Mouse (Mus musculus) mouse trophoblast stem cell (cell line): Measurements from ENCODE around the gene Gm20388.

ENCODE experiments used
- in situ Hi-C, 2 experiments: fragments of 300-500 bp; cut with MseI, MboI; formaldehyde crosslinking; loops; 2 replicates in 1 of 2; 3 replicates in 1 of 2; pipeline ENCODE4 v1.15.1; 2025

Gene Gm20388

GRCm38 (mm10) chr8:121200979-121201378, 1290.3 kb downstream of the Gm20388 start:
- in situ Hi-C loops: no loop called here

GRCm38 (mm10) chr8:121201651-121202050, 1291.0 kb downstream of the Gm20388 start:
- in situ Hi-C loops: no loop called here

GRCm38 (mm10) chr8:121203612-121204376, 1293.2 kb downstream of the Gm20388 start:
- in situ Hi-C loops: no loop called here

DNA sequence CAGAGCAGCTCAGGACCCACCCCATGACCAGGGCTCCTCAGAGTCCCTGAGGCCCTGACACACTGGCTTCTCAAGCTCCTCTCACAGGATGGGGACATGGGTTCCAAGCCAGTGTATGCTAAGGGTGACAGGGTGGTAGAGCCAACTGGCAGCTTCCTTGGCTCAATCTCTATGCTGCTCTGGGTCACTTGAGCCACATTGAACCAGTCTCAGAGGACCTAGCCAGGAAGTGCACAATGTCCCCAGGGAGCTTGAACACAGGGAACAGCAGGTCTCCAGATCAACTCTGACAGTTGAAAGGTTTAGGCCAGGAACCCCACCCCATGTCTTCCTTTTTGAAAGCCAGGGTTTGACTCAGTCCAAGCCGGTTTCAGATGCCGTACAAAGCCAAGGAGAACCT, 1296.5 kb downstream of the Gm20388 start:
- in situ Hi-C loops: no loop called here

- in situ Hi-C loops: loop anchor here (5.0 kb wide), 2 partner anchors 88 to 93 kb away; partner anchors contain the start of gene Foxc2 (in 1 of the 2)
Observed at GRCm38 (mm10) chr8:121210627-121211026, 1300.0 kb downstream of the Gm20388 start.

GRCm38 (mm10) chr8:121213236-121213635, 1302.6 kb downstream of the Gm20388 start:
- in situ Hi-C loops: loop anchor here (5.0 kb wide), 2 partner anchors 91 to 96 kb away; partner anchors contain the start of gene Foxc2 (in 1 of the 2)

GRCm38 (mm10) chr8:121213651-121214050, 1303.0 kb downstream of the Gm20388 start:
- in situ Hi-C loops: loop anchor here (5.0 kb wide), 2 partner anchors 91 to 96 kb away; partner anchors contain the start of gene Foxc2 (in 1 of the 2)

DNA sequence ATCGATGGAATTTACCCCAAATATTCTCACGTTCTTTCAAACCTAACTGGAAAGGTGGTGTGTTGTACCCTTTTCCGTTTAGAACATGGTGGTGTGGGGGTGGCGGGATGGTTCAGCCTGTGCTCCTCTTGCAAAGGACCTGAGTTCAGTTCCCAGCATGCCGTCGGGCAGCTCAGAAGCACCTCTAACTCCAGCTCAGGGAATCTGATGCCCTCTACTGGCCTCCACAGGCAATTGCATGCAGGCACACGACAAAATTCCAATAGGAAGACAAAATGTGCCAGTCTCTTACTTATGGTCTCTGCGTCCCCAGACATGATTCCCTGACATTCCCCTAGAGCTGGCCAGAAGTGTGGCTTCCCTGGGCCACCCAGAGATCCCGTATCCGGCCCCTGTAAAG, 1304.3 kb downstream of the Gm20388 start:
- in situ Hi-C loops: loop anchor here (5.0 kb wide), 2 partner anchors 93 to 98 kb away; partner anchors contain the start of gene Foxc2 (in 1 of the 2)

DNA sequence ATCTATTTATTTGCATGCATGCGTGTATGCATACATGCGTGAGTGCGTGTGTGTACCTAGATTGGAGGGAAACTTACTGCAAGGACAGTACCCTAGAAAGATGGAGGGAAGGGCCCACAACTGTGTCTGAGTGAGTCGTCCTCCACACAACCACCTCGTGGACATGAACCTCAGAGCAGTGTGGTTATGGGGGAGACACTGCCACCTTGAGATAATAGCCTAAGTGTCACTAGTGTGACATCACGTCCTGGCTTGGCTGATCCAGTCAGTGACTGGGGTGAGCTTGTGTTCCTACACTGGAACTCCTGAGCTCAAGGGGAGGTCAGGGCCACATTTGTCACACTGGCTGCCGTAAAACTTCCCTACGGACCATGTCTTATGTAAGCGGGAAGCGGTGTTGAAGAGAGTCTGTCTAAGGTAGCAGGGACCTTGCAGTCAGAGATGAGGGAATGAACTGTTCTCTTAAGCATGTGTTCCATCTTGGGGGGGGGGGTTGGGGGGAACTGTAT, 1305.9 kb downstream of the Gm20388 start:
- in situ Hi-C loops: no loop called here

GRCm38 (mm10) chr8:121218486-121218885, 1307.8 kb downstream of the Gm20388 start:
- in situ Hi-C loops: no loop called here

GRCm38 (mm10) chr8:121220103-121220899, 1309.7 kb downstream of the Gm20388 start:
- in situ Hi-C loops: loop anchor here in 1 of 2 experiments (10.0 kb wide), 1 partner anchor 294 kb away; no protein-coding TSS in a partner anchor

DNA sequence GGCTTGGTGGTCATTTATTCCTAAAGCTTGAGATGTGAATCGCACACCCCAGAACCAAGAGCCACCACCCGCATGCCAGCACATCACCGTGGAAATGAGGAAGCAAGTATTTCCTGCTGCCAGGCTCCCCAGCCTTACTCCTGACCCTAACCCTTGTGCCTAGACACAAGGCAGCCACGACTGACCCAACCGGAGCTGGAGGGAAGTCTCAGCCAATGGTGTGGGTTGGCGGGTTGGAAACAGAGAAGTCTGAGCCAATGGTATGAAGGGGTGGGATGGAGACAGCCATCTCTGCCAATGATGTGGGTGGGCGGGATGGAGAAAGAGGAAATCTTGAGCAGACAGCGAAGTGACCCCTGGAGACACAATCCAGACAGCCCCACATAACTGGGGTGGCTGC, 1314.1 kb downstream of the Gm20388 start:
- in situ Hi-C loops: loop anchor here in 1 of 2 experiments (10.0 kb wide), 1 partner anchor 290 kb away; no protein-coding TSS in a partner anchor

- in situ Hi-C loops: loop anchor here in 1 of 2 experiments (10.0 kb wide), 1 partner anchor 287 kb away; no protein-coding TSS in a partner anchor
Observed at GRCm38 (mm10) chr8:121227756-121228155, 1317.1 kb downstream of the Gm20388 start.

- in situ Hi-C loops: loop anchor here in 1 of 2 experiments (10.0 kb wide), 1 partner anchor 286 kb away; no protein-coding TSS in a partner anchor
Observed at GRCm38 (mm10) chr8:121228892-121229291, 1318.3 kb downstream of the Gm20388 start.

DNA sequence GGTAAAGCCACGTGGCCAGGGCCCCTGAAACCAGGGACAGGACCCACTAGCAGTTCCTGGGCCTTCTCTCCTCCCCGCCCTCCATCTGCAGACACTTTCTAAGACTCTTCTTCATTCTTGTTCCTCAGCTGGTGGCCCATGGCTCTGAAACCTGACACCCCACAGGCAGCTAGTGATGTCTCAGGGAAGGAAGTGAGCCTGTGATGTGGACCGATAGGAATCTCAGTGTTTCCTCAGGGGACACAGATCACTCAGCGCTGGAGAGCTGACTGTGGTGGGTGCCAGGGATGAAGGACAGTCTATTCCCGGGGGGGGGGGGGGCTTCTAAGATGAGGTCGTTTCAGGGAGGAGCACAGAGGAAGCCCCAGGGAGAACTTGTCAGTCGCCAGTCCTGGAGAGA, 1318.9 kb downstream of the Gm20388 start:
- in situ Hi-C loops: loop anchor here in 1 of 2 experiments (10.0 kb wide), 1 partner anchor 285 kb away; no protein-coding TSS in a partner anchor

- in situ Hi-C loops: no loop called here
Observed at GRCm38 (mm10) chr8:121233196-121233595, 1322.6 kb downstream of the Gm20388 start.

DNA sequence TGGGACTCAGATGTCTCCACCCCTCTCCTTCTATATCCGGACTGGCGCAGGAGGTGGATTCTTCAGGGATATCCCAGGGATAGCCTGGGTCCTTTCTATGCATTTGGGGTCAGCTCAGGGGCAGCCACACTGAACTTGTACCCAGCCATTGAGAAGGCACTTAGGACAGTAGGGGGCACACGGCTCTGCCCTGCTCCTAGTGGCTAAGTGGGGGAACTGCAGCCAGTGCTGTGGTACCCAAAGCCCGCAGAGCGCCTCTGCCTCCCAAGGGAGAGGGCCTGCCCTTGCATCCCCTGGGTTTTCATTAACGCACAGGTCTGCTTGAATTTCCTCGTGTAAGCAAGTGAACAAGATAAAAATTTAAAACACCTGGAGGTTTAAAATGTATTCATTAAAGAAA, 1324.3 kb downstream of the Gm20388 start:
- in situ Hi-C loops: no loop called here

DNA sequence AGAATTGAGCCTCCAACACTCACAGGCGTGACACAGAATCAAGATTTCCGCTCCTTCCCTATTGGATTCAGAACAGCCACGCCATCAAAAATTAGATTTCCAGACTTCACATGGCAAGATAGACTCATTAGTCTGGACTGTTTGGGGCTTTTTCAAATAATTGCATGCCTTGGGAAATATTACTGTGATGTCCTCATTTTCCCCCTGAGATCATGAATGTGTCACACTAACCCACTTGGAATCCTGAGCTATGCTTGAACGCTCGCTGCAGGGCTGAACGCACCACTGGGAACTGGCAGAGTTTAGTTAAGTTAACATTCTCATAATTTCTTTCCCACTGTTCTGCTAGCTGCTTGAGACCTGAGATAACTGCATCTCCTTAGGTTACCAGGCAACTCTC, 1329.0 kb downstream of the Gm20388 start:
- in situ Hi-C loops: no loop called here

DNA sequence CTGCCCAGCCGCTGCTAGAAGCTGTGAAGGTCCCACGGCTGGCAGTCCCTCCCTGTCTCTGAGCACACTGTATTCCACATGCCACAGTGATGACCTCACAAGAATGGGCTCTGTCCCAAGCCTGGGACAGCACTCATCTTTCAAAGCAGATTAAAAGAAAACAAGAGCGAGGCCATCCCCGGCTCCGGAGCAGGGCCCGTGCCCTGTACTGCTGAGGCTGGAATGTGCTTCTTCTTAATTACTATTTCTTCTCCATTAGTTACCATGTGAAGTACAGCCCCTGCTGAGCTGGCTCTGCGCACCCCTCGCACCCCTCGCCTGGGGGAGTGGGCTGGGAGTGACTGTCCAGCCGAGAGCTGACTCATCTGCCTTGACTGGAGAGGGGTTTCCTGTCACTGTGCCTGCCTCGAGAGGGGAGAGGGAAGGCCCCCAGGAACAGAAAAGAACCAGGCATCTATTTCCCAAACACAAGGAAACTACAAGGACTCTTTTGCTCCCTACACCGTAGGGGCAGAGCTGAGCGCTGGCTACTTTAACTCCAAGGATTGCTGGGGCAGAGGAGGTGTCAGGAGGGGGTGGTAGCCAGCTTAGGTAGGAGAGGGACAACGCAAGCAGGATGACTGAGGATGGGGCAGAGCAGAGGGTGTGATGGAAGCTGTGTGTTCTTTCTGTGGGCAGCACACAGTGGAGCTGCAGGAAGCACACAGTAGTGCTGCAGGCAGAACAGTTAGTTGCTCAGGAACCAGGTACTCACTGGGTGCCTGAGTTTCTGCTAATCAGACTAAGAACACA, 1331.3 kb downstream of the Gm20388 start:
- in situ Hi-C loops: no loop called here

- in situ Hi-C loops: no loop called here
Observed at GRCm38 (mm10) chr8:121242671-121243070, 1332.0 kb downstream of the Gm20388 start.

DNA sequence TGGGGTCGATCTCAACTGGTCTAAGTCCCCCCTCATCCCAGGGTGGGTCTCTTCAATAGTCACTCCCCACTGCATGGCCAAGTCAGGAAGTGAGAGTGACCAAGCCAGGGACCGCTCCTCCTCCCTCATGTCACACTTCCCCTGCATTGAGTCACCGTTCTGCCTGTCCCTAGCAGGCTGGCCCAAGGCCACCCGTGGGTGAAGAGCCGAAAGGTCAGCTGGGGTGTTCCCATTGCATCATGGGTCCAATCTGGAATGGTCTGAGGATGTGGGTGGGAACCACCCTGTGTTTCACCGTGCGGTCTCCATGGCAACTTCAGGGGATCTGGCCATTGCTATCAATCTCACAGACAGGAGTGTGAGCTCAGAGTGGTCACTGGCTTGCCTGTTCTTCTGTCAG, 1338.2 kb downstream of the Gm20388 start:
- in situ Hi-C loops: no loop called here
